Mouse (Mus musculus) forebrain, postnatal 0 days (tissue): ENCODE measurements around the gene Ide. TPM values are rescaled to one million over a fixed set of nuclear protein-coding genes. Genes with fewer than 3 reads are reported as not detected.
A peak's percentile ranks its signal among the peaks of the same experiment; 100 is the strongest.

Source experiments
- ATAC-seq: fragments of 200-750 bp; cut with Nextera tagmentation; 2 replicates; pipeline ENCODE4 v1.8.0; 2017; ENCODE audit warnings: mild to moderate bottlenecking, moderate library complexity
- DNase-seq: peaks from one replicate; pipeline ENCODE4 v3.0.0-alpha.2; 2015
- H3K27ac ChIP-seq: fragments of 300-500 bp; sonication (generic); 2 replicates; pipeline ENCODE4 v1.5.1; 2014; ENCODE audit warnings: low read depth, mild to moderate bottlenecking, antibody characterized with exemption, low read length, moderate library complexity, mixed read lengths
- H3K27me3 ChIP-seq: fragments of 300-500 bp; sonication (generic); 2 replicates; pipeline ENCODE4 v1.6.1; 2014; ENCODE audit warnings: mild to moderate bottlenecking, low read length, mixed read lengths; ENCODE audit not compliant: insufficient read depth
- H3K36me3 ChIP-seq: fragments of 300-500 bp; sonication (generic); 2 replicates; pipeline ENCODE4 v1.6.1; 2014; ENCODE audit warnings: mild to moderate bottlenecking, moderate library complexity; ENCODE audit not compliant: insufficient read depth
- H3K4me1 ChIP-seq: fragments of 300-500 bp; sonication (generic); 2 replicates; pipeline ENCODE4 v1.6.1; 2014; ENCODE audit warnings: antibody characterized with exemption; ENCODE audit not compliant: insufficient read depth
- H3K4me2 ChIP-seq: fragments of 300-500 bp; sonication (generic); 2 replicates; pipeline ENCODE4 v1.6.1; 2014; ENCODE audit warnings: low read depth, mild to moderate bottlenecking, moderate library complexity
- H3K4me3 ChIP-seq: fragments of 300-500 bp; sonication (generic); 2 replicates; pipeline ENCODE4 v1.5.1; 2014; ENCODE audit warnings: low read depth, low read length, mixed read lengths
- H3K9ac ChIP-seq: fragments of 300-500 bp; sonication (generic); 2 replicates; pipeline ENCODE4 v1.6.1; 2014; ENCODE audit warnings: mild to moderate bottlenecking
- H3K9me3 ChIP-seq: fragments of 300-500 bp; sonication (generic); 2 replicates; pipeline ENCODE4 v1.6.1; 2016; ENCODE audit warnings: low read length
- CTCF ChIP-seq: sonication (generic); IDR thresholded peaks from 2 replicates; pipeline ENCODE4 v1.5.1; 2016; ENCODE audit warnings: antibody characterized with exemption, control low read depth, low read depth
- WGBS: fragments of 180-500 bp; shearing (Covaris S2); extraction: QIAGEN DNeasy Blood & Tissue Kit; methylation state at CpG from one replicate; pipeline ENCODE4 v1.1.7; 2014; 5-methylcytosine and 5-hydroxymethylcytosine counted together
- polyA plus RNA-seq: library from polyadenylated mRNA; unstranded; fragments of >200 nt; fragmentation: Nextera tagmentation; extraction: Ambion mirVana; gene quantifications from 2 replicates; pipeline ENCODE4 v1.2.1, GENCODE M21; 2015
- total RNA-seq: library from RNA; depleted of rRNA; stranded (reverse); fragments of >200 nt; gene quantifications from 2 replicates; pipeline ENCODE4 v1.2.3, GENCODE M21; 2014; rRNA removed

Gene Ide
- 20.4 and 25.7 TPM in 2 replicates for total RNA-seq
- polyA plus RNA-seq: 18.1 and 31.1 TPM in 2 replicates

DNA sequence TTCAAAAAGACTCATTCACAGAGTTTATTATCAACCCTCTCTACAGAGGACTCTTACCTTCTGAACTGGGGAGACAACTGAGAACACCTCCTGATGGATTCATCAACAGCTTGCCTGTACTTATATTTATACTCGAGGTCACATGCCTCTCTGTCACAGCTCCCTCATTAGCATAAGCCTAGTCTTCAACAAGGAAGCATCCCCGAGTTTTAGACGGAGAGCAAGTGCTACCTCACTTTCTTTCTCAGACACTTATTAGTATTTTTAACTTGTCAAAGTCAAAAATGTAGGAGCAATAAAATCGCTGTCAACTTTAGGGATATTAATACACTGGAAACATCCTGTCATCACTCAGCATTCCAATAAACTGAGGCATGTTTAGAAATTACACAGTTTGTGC, at the start of gene Ide:
Gene Ide, minus strand, starts transcription at position 101 of the 400 bp plus-strand sequence.
- H3K27me3 ChIP-seq: no peaks in the 10 kb centered on the region
- H3K4me2 ChIP-seq: no peak within 1 kb of the TSS
- H3K36me3 ChIP-seq: no peaks in the 10 kb centered on the region
- DNase-seq (no peak), ATAC-seq (no peak)
- TF ChIP-seq CTCF: no peak
- no peaks in the 10 kb centered on the region for H3K4me1 ChIP-seq
- H3K4me3 ChIP-seq: no peak within 1 kb of the TSS
- 61% methylated on average over 4 of the region's 4 CpGs for WGBS
- H3K27ac ChIP-seq: no peak within 1 kb of the TSS
- H3K9ac ChIP-seq: no peak within 1 kb of the TSS
- no peaks in the 10 kb centered on the region for H3K9me3 ChIP-seq

DNA sequence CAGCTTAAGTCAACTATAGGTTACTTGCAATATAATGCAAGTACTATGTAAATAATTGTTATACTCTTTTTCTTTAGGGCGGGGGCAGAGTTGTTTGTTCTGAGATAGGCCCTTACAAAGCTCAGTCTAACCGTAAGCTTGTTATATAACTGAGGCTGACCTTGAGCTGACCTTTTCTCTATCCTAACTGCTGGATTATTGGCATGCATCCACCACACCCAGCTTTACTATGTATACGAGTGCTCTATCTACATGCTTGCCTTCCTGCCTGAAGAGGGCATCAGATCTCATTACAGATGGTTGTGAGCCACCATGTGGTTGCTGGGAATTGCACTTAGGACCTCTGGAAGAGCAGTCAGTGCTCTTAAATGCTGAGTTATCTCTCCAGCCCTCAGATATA, 48.5 kb upstream of the Ide start:
- no peak for TF ChIP-seq CTCF

DNA sequence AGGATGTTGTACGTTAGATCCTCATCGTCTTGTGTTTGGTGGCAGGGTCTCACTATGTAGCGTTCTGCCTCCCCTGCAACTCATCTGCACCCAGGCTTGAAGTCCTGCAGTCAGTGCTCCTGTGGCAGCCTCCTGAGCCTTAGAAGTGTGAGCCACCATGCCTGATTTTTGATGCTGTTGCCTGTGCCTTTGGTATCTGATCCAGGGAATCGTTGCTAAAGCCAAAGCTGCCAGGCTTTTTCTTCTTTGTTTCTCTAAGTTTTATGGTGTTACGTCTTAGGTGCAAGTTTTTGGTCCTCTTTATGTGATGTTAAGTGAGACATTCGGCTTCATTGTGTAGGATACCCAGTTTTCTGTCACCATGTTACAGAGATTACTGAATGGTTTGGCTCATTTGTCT, 41.2 kb upstream of the Ide start:
- Histone ChIP-seq H3K27ac (no peak overlapping the region), H3K4me1 (0 out of 2 replicates have a peak, but pooled peaks cover 3% of the 10 kb centered on the region), H3K4me2 (no peak overlapping the region), H3K27me3 (no peaks in the 10 kb centered on the region), H3K4me3 (no peak overlapping the region), H3K9ac (no peak overlapping the region), H3K36me3 (no peaks in the 10 kb centered on the region), H3K9me3 (no peaks in the 10 kb centered on the region)
- TF ChIP-seq CTCF: no peak
- 60% methylated on average over 6 of the region's 6 CpGs for WGBS
- no peak for DNase-seq
- ATAC-seq: no peak

More for the DNA sequence above, 48.5 kb upstream of the Ide start:
- Histone ChIP-seq H3K27me3 (no peaks in the 10 kb centered on the region), H3K4me2 (no peak overlapping the region), H3K4me1 (no peaks in the 10 kb centered on the region), H3K27ac (no peak overlapping the region), H3K9ac (no peak overlapping the region), H3K4me3 (no peak overlapping the region), H3K9me3 (no peaks in the 10 kb centered on the region), H3K36me3 (no peaks in the 10 kb centered on the region)
- 69% methylated on average over 3 of the region's 3 CpGs for WGBS
- ATAC-seq (no peak), DNase-seq (no peak)

DNA sequence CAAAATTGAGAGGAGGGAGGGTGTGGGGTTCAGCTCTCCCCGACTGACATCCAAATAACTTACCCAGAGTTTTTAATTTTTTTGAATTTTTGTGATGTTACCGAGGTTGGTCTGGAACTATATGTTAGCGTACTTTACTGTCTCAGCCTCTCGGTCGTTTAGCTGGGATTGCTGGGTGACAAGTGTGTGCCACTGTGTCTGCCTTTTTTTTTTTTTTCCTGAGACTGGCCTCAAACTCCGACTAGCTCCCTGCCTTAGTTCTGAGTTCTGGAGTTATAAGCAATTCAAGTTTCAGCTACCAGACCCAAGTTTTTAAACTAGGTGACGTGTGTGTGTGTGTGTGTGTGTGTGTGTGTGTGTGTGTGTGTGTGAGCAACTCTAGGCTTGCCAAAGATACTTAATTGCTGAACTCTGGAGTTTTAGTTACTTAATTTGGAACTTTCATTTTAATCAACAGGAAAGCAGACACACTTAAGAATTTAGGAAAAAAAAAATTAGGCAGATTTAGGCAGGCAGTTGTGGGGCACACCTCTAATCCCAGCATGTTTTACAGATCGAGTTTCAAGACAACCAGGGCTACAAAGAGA, 39.8 kb upstream of the Ide start:
- no peak for DNase-seq
- peak overlapping the region; percentile 60 for H3K4me3 ChIP-seq
- no peak for ATAC-seq
- no peak for TF ChIP-seq CTCF
- H3K9ac ChIP-seq: no peak overlapping the region
- no peaks in the 10 kb centered on the region for H3K27me3 ChIP-seq
- peak overlapping the region; percentile 70; the same call in 1 of the 2 replicates for H3K4me2 ChIP-seq
- H3K4me1 ChIP-seq: 0 out of 2 replicates have a peak, but pooled peaks cover 3% of the 10 kb centered on the region
- 13% methylated on average over 8 of the region's 8 CpGs for WGBS
- H3K36me3 ChIP-seq: no peaks in the 10 kb centered on the region
- H3K27ac ChIP-seq: no peak overlapping the region
- H3K9me3 ChIP-seq: no peaks in the 10 kb centered on the region

DNA sequence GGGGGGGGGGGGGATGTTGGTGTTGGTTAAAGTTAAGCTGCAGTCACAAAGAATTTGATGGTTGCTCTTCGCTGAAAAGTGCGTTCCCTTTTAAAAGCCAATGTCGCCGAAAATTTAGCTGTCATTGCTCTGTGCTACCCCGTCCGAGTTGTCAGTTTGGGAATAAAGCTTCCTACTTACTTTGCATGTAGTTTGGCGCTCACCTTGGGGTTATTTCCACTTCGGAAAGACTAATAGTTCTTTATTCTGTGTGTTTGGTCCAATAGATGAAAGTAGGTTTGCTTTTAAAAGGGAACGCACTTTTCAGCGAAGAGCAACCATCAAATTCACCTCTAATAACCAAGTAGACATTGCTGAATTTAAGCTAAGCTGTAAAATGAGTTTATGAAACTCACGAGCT, 39.2 kb upstream of the Ide start:
- WGBS: 2% methylated on average over 11 of the region's 11 CpGs
- H3K4me2 ChIP-seq: peak overlapping the region; percentile 70
- DNase-seq: no peak
- no peaks in the 10 kb centered on the region for H3K27me3 ChIP-seq
- H3K36me3 ChIP-seq: no peaks in the 10 kb centered on the region
- H3K4me1 ChIP-seq: 0 out of 2 replicates have a peak, but pooled peaks cover 3% of the 10 kb centered on the region
- H3K27ac ChIP-seq: no peak overlapping the region
- no peaks in the 10 kb centered on the region for H3K9me3 ChIP-seq
- ATAC-seq: no peak
- no peak for TF ChIP-seq CTCF
- no peak overlapping the region for H3K9ac ChIP-seq
- H3K4me3 ChIP-seq: peak overlapping the region; percentile 60

DNA sequence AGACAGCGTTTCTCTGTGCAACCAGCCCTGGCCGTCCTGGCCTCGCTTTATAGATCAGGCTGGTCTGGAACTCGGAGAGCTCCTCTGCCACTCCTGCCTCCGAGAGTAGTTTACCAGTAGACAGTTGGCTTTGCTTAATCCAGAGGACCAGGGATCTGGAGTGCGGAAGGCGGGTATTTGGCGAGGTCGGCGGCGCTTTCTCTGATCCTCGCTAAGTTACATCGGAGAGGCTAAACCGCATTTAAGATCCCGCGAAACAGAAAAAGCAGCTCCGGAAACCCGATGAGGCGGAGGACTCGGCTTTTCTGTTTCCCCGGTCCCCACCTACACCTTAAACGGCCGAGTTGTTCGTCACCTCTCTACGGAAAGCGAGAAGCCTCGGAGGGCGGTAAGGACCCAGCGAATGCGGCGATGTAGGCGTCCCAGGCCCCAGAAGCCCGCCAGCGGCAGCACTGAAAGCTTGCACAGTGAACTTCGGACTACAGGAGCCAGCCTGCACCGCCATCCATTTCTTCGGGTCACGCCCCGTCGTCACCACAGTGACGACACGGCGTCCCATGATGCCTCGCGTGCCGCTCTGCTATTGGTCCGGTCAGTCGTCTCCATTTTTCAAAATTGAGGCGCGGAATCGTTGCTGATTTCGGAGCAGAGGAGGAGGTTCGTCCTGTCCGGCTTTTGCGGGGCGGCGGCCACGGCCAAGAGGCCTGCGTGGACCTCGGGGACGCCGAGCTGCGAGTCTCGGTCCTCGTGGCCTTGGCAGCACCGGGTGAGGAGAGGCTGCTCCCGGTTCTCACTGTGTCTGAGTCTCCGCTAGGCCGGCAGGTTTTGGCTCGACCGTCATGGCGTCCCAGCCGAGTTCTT, 38.3 kb upstream of the Ide start, which contains the start of gene Kif11:
Gene Kif11, plus strand, starts transcription at position 649 of the 861 bp plus-strand sequence.
- WGBS: 1% methylated on average over 73 of the region's 73 CpGs
- peak; percentile 45 for TF ChIP-seq CTCF
- H3K4me3 ChIP-seq: peak within 1 kb of the TSS; percentile 60
- H3K27me3 ChIP-seq: no peaks in the 10 kb centered on the region
- H3K36me3 ChIP-seq: no peaks in the 10 kb centered on the region
- H3K4me2 ChIP-seq: peak within 1 kb of the TSS; percentile 70
- no peaks in the 10 kb centered on the region for H3K9me3 ChIP-seq
- ATAC-seq (peak; percentile 100), DNase-seq (peak; percentile 99)
- 0 out of 2 replicates have a peak, but pooled peaks cover 3% of the 10 kb centered on the region for H3K4me1 ChIP-seq
- peak within 1 kb of the TSS; percentile 72 for H3K9ac ChIP-seq
- H3K27ac ChIP-seq: peak within 1 kb of the TSS; percentile 90
